Mouse (Mus musculus) CH12F3 (cell line): ENCODE data around the gene Pi16.

Source experiments
- in situ Hi-C: fragments of 300-500 bp; cut with MboI; formaldehyde crosslinking; loops from 2 replicates; pipeline ENCODE4 v1.14.3; 2020; ENCODE audit warnings: low sequenced_read_pairs

Pi16 gene

GRCm38 (mm10) chr17:29355841-29356478 lies 38.5 kb downstream of the Pi16 start:
- in situ Hi-C loops = no loop called here

GRCm38 (mm10) chr17:29356479-29356856 lies 39.0 kb downstream of the Pi16 start:
- in situ Hi-C loops = no loop called here

- in situ Hi-C loops = no loop called here
Measured at GRCm38 (mm10) chr17:29356882-29357281, 39.4 kb downstream of the Pi16 start.

- in situ Hi-C loops = no loop called here
Measured at GRCm38 (mm10) chr17:29358928-29359327, 41.4 kb downstream of the Pi16 start.

- in situ Hi-C loops = no loop called here
Measured at GRCm38 (mm10) chr17:29360761-29361221, 43.3 kb downstream of the Pi16 start, which contains the start of gene Fgd2. Gene Fgd2, plus strand, starts transcription at chr17:29360914.

- in situ Hi-C loops = no loop called here
Measured at GRCm38 (mm10) chr17:29361982-29362691, 44.7 kb downstream of the Pi16 start.

GRCm38 (mm10) chr17:29363109-29363508 lies 45.6 kb downstream of the Pi16 start:
- in situ Hi-C loops = no loop called here

GRCm38 (mm10) chr17:29365105-29365621 lies 47.7 kb downstream of the Pi16 start:
- in situ Hi-C loops = no loop called here

GRCm38 (mm10) chr17:29368726-29369125 lies 51.2 kb downstream of the Pi16 start:
- in situ Hi-C loops = no loop called here

- in situ Hi-C loops = loop anchor here (5.0 kb wide), 1 partner anchor 114 kb away; no protein-coding TSS in a partner anchor
Measured at GRCm38 (mm10) chr17:29370984-29371723, 53.7 kb downstream of the Pi16 start.

GRCm38 (mm10) chr17:29375871-29376270 lies 58.4 kb downstream of the Pi16 start:
- in situ Hi-C loops = no loop called here

- in situ Hi-C loops = no loop called here
Measured at GRCm38 (mm10) chr17:29378056-29378455, 60.6 kb downstream of the Pi16 start.
